Mouse (Mus musculus): ENCODE measurements around the gene Amd1. TPM values are rescaled to one million over a fixed set of nuclear protein-coding genes. Genes with fewer than 3 reads are reported as not detected.

The Amd1 gene
- polyA plus RNA-seq (2014; fragmentation: Illumina TruSeq; extraction: RNeasy Lipid Tissue Mini Kit (QIAGEN cat#74804); ENCODE audit: low read depth, low replicate concordance), result 129 TPM

GRCm38 (mm10) chr10:40302140-40302985 lies at the start of gene Amd1:
TSS of gene Amd1 (minus strand) at chr10:40302186.

GRCm38 (mm10) chr10:40339351-40339964 lies 37.5 kb upstream of the Amd1 start, which contains the start of gene Cdk19:
TSS of gene Cdk19 (plus strand) at chr10:40339564.

GRCm38 (mm10) chr10:40257414-40258255 lies 44.4 kb downstream of the Amd1 start, which contains the start of gene Gtf3c6:
TSS of gene Gtf3c6 (minus strand) at chr10:40258108.

GRCm38 (mm10) chr10:40246374-40247165 lies 55.4 kb downstream of the Amd1 start, which contains the start of gene Rpf2:
TSS of gene Rpf2 (minus strand) at chr10:40247036.

Other genes with a start within 250 kb of the Amd1 start
- gene Slc16a10, start 159.9 kb downstream of the Amd1 start, polyA plus RNA-seq (2014; fragmentation: Illumina TruSeq; extraction: RNeasy Lipid Tissue Mini Kit (QIAGEN cat#74804); ENCODE audit: low read depth, low replicate concordance), result 2.3 TPM
- gene Rpf2, start 55.1 kb downstream of the Amd1 start, polyA plus RNA-seq (2014; fragmentation: Illumina TruSeq; extraction: RNeasy Lipid Tissue Mini Kit (QIAGEN cat#74804); ENCODE audit: low read depth, low replicate concordance), result 165 TPM
- 41.2 TPM for gene Gtf3c6, start 44.1 kb downstream of the Amd1 start, polyA plus RNA-seq (2014; fragmentation: Illumina TruSeq; extraction: RNeasy Lipid Tissue Mini Kit (QIAGEN cat#74804); ENCODE audit: low read depth, low replicate concordance)
- gene Cdk19, start 37.4 kb upstream of the Amd1 start, polyA plus RNA-seq (2014; fragmentation: Illumina TruSeq; extraction: RNeasy Lipid Tissue Mini Kit (QIAGEN cat#74804); ENCODE audit: low read depth, low replicate concordance), result 45.9 TPM

Data from testis, adult 10 weeks (tissue).